Mouse (Mus musculus) thymus, postnatal 4 days (tissue): Measurements from ENCODE around the gene Pramel4.
"Not testable (repeated sequence)": the region's sequence is repeated elsewhere in the genome, so short reads cannot be mapped to it uniquely, and the experiment has no call there.

ENCODE experiments used
- DNase-seq: peaks from one replicate; pipeline ENCODE4 v3.0.0; 2021

Gene Pramel4

DNA sequence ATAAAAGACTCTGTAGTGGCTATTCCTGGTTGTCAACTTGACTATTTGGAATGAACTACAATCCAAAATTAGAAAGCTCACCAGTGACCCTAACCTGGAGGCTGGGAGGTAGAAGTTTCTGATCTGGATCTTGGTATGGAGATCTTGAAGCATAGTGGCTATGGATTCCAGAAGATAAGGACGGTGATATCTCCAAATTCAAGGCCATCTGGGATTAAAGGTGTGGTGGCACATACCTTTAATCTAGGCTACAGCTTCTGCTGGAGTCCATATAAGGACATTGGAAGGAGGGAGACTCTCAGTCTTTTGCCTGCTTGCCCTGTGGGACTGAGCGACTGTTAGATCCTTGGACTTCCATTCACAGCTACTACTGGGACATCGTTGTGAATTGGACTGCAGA lies at the start of gene Pramel4:
TSS of gene Pramel4 (plus strand) at position 301 of the 400 bp plus-strand sequence.
- not testable (repeated sequence) for DNase-seq

DNA sequence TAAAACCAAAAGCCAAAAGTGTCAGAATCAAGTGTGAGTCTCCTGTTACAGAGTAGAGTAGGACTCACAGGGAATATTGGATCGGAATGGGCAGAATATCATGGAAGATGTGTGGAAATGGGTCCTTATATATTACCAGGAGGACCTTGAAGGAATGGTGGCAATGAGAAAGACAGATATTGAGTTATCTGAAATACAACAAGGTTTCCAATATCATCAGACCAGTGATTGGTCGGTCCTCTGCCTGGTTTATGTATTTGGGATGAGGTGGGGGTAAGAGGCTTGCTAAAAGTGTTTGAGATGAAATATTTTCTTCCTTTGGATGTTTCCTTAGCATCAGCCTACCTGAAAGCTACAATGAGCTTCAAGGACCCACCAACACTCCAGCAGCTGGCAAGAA lies 47.2 kb downstream of the Pramel4 start, which contains the start of gene Gm13102:
TSS of gene Gm13102 (plus strand) at position 301 of the 400 bp plus-strand sequence.
- DNase-seq = not testable (repeated sequence)
